Mouse (Mus musculus): ENCODE results near the gene Sorbs2.

The Sorbs2 gene

GRCm38 (mm10) chr8:45760622-45761021, 253.0 kb downstream of the Sorbs2 start:
- no peak for DNase-seq (ENCODE audit: low read depth)

GRCm38 (mm10) chr8:45761053-45761452, 253.5 kb downstream of the Sorbs2 start:
- no peak for DNase-seq (ENCODE audit: low read depth)

DNA sequence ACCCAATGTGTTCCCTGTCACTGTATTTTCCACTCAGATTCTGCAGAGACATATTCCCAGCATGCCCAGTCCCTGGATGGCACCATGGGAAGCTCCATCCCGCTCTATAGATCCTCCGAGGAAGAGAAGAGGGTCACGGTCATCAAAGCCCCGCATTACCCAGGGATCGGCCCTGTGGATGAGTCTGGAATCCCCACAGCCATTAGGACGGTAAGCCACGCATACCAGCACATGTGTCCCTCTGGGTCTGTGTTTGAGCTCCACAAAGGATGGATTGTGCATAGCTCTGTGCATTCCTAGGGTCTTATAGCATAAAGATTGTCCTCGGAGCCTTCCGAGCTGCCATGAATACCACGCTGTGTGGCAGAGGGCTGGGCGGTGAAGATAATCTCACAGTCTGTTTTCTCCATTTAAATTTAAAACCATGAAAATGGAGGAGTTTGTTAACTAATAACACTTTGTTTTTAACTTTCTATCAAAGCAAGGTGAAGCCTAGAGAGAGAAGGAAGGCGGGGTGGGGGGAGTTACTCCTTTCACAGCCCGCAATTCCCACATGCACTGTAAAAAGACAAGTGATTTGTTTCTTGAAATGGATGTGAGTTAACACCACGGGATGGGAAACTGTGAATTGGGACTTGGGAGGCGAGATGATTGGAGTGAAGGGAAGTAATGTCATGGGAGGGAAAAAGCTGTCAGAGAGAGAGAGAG, 255.5 kb downstream of the Sorbs2 start:
- no peak for DNase-seq (ENCODE audit: low read depth)

GRCm38 (mm10) chr8:45763690-45764342, 256.2 kb downstream of the Sorbs2 start:
- no peak for DNase-seq (ENCODE audit: low read depth)

DNA sequence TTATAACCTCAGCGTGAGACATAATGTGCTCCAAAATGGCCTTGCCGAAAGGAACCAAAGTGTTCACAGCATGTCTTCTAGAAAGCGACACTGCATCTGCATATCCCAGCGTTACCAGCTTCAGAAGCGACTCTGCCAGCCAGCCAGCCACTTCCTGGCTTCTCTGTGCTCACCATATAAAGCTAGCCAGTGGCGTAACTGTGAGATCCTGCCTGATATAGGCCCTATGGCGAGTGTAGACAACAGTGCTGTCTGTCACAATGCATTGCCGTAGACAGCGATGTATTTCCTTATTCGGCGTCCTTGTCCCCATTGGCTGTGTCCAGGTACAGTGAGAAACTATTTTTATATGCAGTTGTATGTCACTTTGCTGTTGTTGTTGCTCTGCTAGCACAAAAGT, 258.6 kb downstream of the Sorbs2 start:
- no peak for DNase-seq (ENCODE audit: low read depth)

GRCm38 (mm10) chr8:45774841-45775240, 267.3 kb downstream of the Sorbs2 start:
- no peak for DNase-seq (ENCODE audit: low read depth)

DNA sequence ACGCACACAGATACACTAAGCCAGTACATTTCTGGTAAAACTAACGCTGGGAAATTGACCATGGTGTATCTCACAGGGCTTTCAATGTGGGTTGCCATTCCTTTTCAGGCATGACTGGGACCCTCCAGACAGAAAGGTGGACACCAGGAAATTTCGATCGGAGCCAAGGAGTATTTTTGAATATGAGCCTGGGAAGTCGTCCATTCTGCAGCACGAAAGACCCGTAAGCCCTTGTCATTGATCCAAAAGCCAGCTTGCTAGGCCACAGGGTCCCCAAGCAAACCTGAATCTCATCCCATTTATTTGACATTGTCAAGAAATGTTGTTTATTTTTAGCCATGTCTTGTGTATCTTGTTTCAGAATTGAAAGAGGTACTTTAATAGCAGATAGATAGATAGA, 267.9 kb downstream of the Sorbs2 start:
- DNase-seq (ENCODE audit: low read depth), result no peak

GRCm38 (mm10) chr8:45776366-45776765, 268.8 kb downstream of the Sorbs2 start:
- DNase-seq (ENCODE audit: low read depth), result no peak

DNA sequence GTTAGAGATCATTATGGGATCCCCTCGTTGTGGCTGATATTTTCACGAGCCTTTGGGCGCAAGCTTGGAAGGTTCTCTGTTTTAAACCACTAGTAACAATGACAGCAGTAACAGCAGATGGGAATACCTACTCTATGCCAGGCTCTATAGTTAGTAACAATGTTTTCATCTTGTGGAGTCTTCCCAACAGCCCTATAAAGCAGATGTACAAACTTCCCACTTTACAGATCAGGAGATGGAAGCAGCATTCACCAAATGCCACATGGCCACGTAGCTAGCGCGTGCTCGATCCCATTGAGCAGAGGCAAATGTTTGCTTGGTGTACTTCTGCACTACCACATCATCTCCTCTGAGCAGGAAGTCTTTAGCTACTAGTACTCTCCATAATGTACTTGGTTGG, 269.4 kb downstream of the Sorbs2 start:
- no peak for DNase-seq (ENCODE audit: low read depth)

GRCm38 (mm10) chr8:45780585-45780984, 273.0 kb downstream of the Sorbs2 start:
- no peak for DNase-seq (ENCODE audit: low read depth)

GRCm38 (mm10) chr8:45788610-45789009, 281.0 kb downstream of the Sorbs2 start:
- no peak for DNase-seq (ENCODE audit: low read depth)

DNA sequence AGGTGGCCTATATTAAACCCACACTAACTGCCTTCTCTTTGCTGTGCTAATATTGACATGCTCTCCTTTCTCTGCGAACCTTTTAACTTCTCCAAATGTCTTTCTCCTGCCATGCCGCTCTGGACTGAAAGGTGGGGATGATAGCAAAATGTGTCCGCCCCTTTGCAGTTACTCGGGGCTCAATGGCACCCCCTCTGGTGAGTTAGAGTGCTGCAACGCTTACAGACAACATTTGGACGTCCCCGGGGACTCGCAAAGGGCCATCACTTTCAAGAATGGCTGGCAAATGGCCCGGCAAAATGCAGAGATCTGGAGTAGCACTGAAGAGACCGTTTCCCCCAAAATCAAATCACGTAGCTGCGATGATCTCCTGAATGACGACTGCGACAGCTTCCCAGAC, 287.3 kb downstream of the Sorbs2 start:
- no peak for DNase-seq (ENCODE audit: low read depth)

DNA sequence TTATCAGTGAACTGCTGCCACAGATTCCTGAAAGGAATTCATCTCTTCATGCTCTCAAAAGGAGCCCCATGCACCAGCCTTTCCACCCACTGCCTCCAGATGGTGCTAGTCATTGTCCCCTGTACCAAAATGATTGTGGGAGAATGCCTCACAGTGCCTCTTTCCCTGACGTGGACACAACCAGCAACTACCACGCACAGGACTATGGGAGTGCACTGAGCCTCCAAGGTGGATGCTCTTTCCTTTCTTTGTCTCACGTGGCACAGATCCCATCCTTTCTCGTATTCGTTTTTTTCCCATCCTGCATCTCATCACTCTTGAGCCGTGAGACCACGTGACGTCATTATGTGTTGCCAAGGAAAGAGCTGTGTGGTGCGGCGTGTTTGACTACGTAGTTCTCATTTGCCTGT, 288.7 kb downstream of the Sorbs2 start:
- DNase-seq (ENCODE audit: low read depth), result no peak

DNA sequence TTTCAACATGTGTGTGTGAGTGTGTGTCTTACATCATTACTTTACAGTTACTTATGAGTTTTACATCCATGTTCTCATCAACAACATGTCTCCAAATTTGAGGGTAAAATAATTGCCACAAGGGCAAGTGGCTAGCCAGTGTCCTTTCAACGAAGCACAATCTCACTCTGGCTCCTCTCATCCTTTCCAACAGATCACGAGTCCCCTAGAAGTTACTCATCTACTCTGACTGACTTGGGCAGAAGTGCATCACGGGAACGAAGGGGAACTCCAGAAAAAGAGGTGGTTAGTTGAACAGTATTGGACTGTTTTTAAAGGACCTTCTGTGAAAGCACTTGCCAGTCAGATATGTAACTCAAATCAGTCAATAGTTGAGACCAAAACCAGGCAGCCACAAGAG, 291.9 kb downstream of the Sorbs2 start:
- no peak for DNase-seq (ENCODE audit: low read depth)

DNA sequence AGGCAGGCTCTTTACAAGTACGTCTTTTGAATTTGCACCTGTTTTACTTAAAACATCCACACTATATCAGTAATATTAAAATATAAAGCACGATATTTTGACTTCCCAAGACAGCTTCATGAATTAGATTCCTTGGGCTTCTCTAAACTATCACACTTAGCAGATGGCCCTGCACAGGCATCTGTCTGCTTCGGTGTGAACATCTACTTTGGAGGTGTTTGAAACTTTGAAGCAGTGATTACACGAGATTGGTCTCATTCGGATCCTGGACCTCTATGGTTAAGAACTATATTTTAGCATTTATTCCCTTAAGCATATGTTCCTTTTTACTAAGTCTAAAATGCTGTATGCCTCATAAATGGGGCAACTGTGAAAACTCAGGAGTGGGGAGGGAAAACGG, 301.0 kb downstream of the Sorbs2 start:
- no peak for DNase-seq (ENCODE audit: low read depth)

DNA sequence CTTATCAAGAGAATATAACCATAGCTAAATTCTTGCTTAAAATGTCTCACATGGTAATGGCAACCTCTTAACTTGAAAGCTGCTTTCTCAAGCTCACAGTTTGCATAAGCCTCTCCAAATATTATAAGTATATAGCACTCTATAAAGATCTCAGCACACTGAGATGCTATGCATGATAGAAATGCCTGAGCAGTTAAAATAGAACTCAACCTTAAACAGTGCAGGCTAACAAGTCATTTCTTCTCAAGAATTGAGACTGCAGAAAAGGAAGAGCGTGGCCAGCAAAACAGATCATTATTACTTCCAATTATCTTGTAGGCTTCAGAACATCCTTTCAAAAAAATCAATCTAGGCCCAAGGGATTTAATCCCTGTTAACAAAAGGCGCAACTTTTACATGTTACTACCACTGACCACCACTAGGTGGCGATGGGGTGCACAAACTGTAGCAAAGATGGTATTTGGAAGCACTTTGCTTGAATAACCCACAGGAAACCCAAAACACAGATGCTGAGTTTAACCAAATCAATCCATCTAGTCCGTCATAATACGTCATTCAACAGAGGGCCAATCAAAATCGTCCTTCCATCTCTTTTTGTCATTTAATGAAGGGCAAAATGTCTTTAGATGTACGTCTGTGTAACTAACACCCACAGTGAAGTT, 309.3 kb downstream of the Sorbs2 start:
- peak; percentile 6 for DNase-seq (ENCODE audit: low read depth)

DNA sequence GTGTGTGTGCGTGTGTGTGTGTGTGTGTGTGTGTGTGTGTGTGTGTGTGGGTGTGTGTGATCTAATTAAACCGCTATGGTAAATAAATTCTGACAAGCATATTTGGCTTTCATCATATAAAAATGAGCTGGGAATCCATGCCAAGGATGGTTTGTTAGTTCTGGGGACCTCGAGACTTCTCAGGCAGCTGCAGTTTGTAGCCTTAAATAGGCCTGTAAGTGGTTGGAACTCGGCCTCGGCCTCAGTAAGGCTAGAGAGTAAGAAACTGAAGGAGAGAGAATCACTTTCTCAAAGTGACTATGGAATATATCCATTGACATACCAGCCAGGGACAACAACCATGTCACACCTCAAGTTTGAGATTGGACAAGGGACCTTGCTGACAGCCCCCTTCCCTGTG, 314.1 kb downstream of the Sorbs2 start:
- no peak for DNase-seq (ENCODE audit: low read depth)

DNA sequence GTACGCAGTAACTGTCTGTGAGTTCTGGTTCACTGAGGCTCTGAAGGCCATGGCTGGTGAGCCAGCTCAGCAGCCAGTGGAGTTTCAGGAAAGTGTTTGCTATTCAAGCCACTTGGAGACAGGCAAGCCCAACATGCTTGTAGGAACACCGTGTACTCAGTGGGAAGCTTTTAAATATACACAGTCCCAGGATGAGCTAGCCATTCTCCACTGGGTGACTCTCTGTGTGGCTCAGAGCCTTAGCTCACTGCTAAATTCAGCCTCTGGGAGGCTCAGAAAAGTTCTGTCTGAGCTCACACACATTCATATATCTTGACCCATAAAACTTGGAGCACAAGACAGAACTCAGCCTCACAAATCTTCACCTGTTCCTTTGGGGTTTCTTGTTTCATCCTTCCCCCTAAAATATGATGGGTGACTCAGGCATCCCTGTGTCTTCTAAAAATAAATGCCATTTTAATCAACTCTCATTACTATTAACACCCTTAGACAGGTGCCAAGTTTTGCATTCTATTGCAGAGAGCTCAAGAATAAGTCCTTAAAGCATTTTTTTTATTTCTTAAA, 322.5 kb downstream of the Sorbs2 start:
- DNase-seq (ENCODE audit: low read depth), result no peak

DNA sequence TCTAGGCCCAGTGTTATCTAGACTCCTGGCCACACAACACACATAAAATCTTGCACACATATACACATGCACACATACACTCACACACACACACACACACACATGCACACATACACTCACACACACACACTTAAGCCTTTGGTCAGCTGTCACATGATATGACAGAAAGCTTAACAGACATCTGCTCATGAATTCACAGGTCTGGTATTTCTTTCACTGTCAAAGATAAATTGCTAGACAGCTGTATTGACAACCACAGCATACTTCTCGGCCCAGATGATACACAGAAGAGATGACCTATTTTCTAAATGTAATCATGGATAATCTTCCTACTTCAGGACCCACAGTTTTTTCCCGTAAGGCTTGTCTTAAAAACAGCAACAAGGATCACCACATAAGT, 326.3 kb downstream of the Sorbs2 start:
- DNase-seq (ENCODE audit: low read depth), result no peak

GRCm38 (mm10) chr8:45843306-45843705, 335.7 kb downstream of the Sorbs2 start:
- DNase-seq (ENCODE audit: low read depth), result no peak

DNA sequence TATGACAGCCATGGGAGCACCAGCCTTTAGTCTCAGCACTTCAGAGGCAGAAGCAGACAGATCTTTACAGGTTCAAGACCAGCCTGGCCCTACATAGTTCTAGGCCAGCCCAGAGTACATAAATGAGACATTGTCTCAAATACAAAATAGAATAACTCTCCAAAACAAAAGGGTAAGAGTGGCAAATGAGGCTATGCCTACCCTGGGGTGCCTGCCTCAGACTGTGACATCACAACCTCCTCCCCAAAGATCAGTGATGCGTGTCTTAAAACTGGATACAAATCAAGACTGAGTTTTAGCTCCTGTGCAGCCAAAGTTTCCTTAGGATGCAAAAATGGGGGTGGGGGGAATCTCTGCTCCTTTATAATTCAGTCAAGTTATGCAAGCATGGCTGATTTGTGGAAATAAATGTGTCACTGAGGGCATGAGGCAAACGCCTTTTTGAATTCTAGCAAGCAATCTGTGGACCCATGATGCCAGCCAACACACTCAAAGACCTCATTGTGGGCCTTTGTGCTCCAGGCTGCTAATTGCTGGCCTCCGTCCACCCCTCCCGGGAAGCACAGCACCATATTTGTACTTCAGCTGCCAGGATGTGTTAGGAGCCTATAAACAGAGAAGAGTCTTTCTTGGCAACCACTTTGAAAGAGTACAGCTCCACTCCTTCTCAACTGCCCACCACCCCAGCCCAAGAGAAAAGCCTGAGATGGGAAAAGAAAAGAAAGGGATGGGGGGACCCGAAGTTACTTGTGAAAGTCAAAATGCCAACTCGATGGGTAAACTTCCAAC, 336.7 kb downstream of the Sorbs2 start:
- no peak for DNase-seq (ENCODE audit: low read depth)

DNA sequence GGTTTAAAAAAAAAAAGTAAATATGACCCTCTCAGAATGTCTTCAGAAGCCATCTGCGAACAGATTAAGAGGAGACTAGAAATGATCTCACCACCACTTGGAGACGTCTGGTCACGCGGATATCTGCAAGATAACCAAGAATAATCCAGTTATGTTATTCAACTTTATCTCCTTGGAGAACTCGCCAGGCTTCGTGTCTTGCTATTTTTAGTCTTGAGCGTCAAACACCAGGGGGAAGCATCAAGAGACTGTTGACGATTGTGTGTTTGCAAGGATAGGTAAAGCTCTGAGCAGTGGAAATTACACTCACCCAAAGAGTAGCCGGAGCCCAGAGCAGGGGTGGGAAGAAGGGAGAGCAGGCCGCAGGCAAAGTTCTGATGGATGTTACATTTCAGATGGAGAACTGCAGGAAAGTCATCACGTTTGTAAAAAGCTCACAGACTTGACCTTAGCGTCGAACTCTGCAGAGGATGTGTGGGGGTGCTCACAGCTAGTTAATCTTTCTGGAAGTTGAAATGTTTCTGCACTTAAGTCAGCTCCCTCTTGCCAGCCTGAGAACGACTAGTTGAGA, 337.4 kb downstream of the Sorbs2 start:
- no peak for DNase-seq (ENCODE audit: low read depth)
